22 mouse cellular contexts compared by ENCODE assay signal in genomic region chr8:103339042-103339441, GRCm38 (mm10).
DNase-seq lines count a peak whose midpoint lies in the region; ATAC-seq and TF ChIP-seq lines count a peak whose summit lies in the region.
"Had no signal": no experiment of that assay in that cellular context is flagged by ENCODE, and none has a peak within 500 bp of the region (broad histone marks: within the 10 kb centered on the region; RNA-seq: fewer than 3 reads in every experiment).

No protein-coding gene starts in this region.

- no peaks in the 10 kb centered on the region for H3K27me3 ChIP-seq in heart, adult 2 months (ENCODE audit: control insufficient read depth, insufficient read depth, low read length)
- H3K27me3 ChIP-seq: embryonic facial prominence, embryonic 13.5 days; forebrain, embryonic 15.5 days; heart, embryonic 15.5 days; intestine, embryonic 15.5 days had no signal

- no peaks in the 10 kb centered on the region for H3K79me2 ChIP-seq in heart, adult 2 months (replicated peaks; ENCODE audit: control insufficient read depth, insufficient read depth, low read length)

- H3K4me1 ChIP-seq in heart, adult 2 months (ENCODE audit: control insufficient read depth, insufficient read depth, low read length), result no peaks in the 10 kb centered on the region
- H3K4me1 ChIP-seq: embryonic facial prominence, embryonic 13.5 days; forebrain, embryonic 10.5 days; forebrain, embryonic 15.5 days; heart, embryonic 15.5 days; hindbrain, embryonic 10.5 days; intestine, embryonic 15.5 days had no signal

- no peak for DNase-seq in frontal cortex, postnatal 14 days (ENCODE audit: low spot score in 2 of 2)
- DNase-seq in layer of hippocampus, adult 9-11 months, result peak; percentile 43
- no peak for DNase-seq in layer of hippocampus, postnatal 36 days
- DNase-seq in brain, adult 2 months (ENCODE audit: low read depth, low spot score), result peak; percentile 53
- peak; percentile 63 for DNase-seq in telencephalon, adult 2 months (ENCODE audit: low read depth, low spot score)
- no peak for DNase-seq in heart, adult 2 months
- DNase-seq: adrenal gland, adult 8-10 months; adrenal gland, postnatal 36 days; cerebellum, adult 11 months; cerebellum, adult 8-10 months; cerebellum, postnatal 14 days; gastrocnemius, postnatal 10 days; heart, adult 18-20 months had no signal

- no peak overlapping the region for H3K27ac ChIP-seq in heart, adult 2 months
- H3K27ac ChIP-seq: embryonic facial prominence, embryonic 13.5 days; forebrain, embryonic 10.5 days; forebrain, embryonic 15.5 days; heart, embryonic 15.5 days; hindbrain, embryonic 10.5 days; hindbrain, embryonic 14.5 days; intestine, embryonic 15.5 days had no signal

- no peak for TF ChIP-seq POLR2A in heart, adult 2 months (IDR thresholded peaks at IDR 0.05; ENCODE audit: insufficient read depth, low read depth, low read length)

- peak; percentile 66 for ATAC-seq in frontal cortex, adult (ENCODE audit: low TSS enrichment)
- ATAC-seq: forebrain, embryonic 15.5 days; intestine, embryonic 15.5 days had no signal

- no peaks in the 10 kb centered on the region for H3K36me3 ChIP-seq in heart, adult 2 months (ENCODE audit: control insufficient read depth, insufficient read depth, low read length)
- H3K36me3 ChIP-seq: embryonic facial prominence, embryonic 13.5 days; forebrain, embryonic 10.5 days; forebrain, embryonic 15.5 days; heart, embryonic 15.5 days; hindbrain, embryonic 10.5 days; intestine, embryonic 15.5 days had no signal

- no peak overlapping the region for H3K4me3 ChIP-seq in heart, adult 2 months
- H3K4me3 ChIP-seq: embryonic facial prominence, embryonic 13.5 days; erythroblast, embryonic 14.5 days; forebrain, embryonic 10.5 days; forebrain, embryonic 15.5 days; heart, embryonic 15.5 days; hindbrain, embryonic 10.5 days; intestine, embryonic 15.5 days had no signal

- H3K9ac ChIP-seq in heart, adult 2 months (ENCODE audit: low read depth, low read length), result no peak overlapping the region
- H3K9ac ChIP-seq: embryonic facial prominence, embryonic 13.5 days; forebrain, embryonic 15.5 days; heart, embryonic 15.5 days; hindbrain, embryonic 14.5 days; intestine, embryonic 15.5 days had no signal

- 89% methylated on average over 2 of the region's 2 CpGs for WGBS in heart, adult 2 months

- TF ChIP-seq CTCF in heart, adult 2 months (IDR thresholded peaks at IDR 0.05), result no peak

- no peak for TF ChIP-seq EP300 in heart, adult 2 months (IDR thresholded peaks at IDR 0.05; ENCODE audit: insufficient read depth, low read depth, low read length)

- intact Hi-C loops in heart, adult 2 months (cut with DNase I), result no loop called here

Comparison
In these comparisons a context has a peak if more than half of its experiments do, and no peak if none do; other contexts are left out.
1. DNase-seq: peak in layer of hippocampus, adult 9-11 months (single experiment), brain, adult 2 months (single experiment) and telencephalon, adult 2 months (single experiment); none in frontal cortex, postnatal 14 days (0 of 2), layer of hippocampus, postnatal 36 days (0 of 2) and heart, adult 2 months (0 of 2).